Mouse (Mus musculus): ENCODE data around the gene Stc2. TPM values are rescaled to one million over a fixed set of nuclear protein-coding genes. Genes with fewer than 3 reads are reported as not detected.

Gene Stc2
- polyA plus RNA-seq, 1 experiment from 2014 or later: 0.73 TPM

GRCm38 (mm10) chr11:31365280-31365679 lies 4.6 kb downstream of the Stc2 start:
- H3K4me2 ChIP-seq (ENCODE audit: low read depth, low read length): no peak overlapping the region
- WGBS: 77% methylated on average over 8 of the region's 8 CpGs
- H3K27ac ChIP-seq (replicated peaks; ENCODE audit: low read depth, low read length): no peak overlapping the region
- ATAC-seq (replicated peaks; ENCODE audit: insufficient number of reproducible peaks, low FRiP score, low TSS enrichment, low read depth) (no peak), DNase-seq (ENCODE audit: low spot score) (no peak)
- H3K9me3 ChIP-seq (replicated peaks; ENCODE audit: control insufficient read depth, low read length): no peaks in the 10 kb centered on the region
- no peaks in the 10 kb centered on the region for H3K4me1 ChIP-seq (ENCODE audit: control insufficient read depth, insufficient read depth, low read length)
- H3K9ac ChIP-seq (replicated peaks; ENCODE audit: low read length): no peak overlapping the region
- no peaks in the 10 kb centered on the region for H3K36me3 ChIP-seq (replicated peaks; ENCODE audit: control insufficient read depth, insufficient read depth, low read depth, low read length)
- H3K27me3 ChIP-seq (ENCODE audit: control insufficient read depth, insufficient read depth, low read length): peaks cover 8% of the 10 kb centered on the region; the same call in 1 of the 2 replicates
- no peak overlapping the region for H3K4me3 ChIP-seq (ENCODE audit: low read depth, low read length)

GRCm38 (mm10) chr11:31362856-31363255 lies 7.0 kb downstream of the Stc2 start:
- DNase-seq (ENCODE audit: low spot score) (no peak), ATAC-seq (replicated peaks; ENCODE audit: insufficient number of reproducible peaks, low FRiP score, low TSS enrichment, low read depth) (no peak)
- no peaks in the 10 kb centered on the region for H3K27me3 ChIP-seq (ENCODE audit: control insufficient read depth, insufficient read depth, low read length)
- no peaks in the 10 kb centered on the region for H3K4me1 ChIP-seq (ENCODE audit: control insufficient read depth, insufficient read depth, low read length)
- H3K9ac ChIP-seq (replicated peaks; ENCODE audit: low read length): no peak overlapping the region
- H3K4me2 ChIP-seq (ENCODE audit: low read depth, low read length): no peak overlapping the region
- H3K4me3 ChIP-seq (ENCODE audit: low read depth, low read length): no peak overlapping the region
- H3K27ac ChIP-seq (replicated peaks; ENCODE audit: low read depth, low read length): no peak overlapping the region
- 89% methylated on average over 1 of the region's 1 CpGs for whole genome bisulfite sequencing
- H3K36me3 ChIP-seq (replicated peaks; ENCODE audit: control insufficient read depth, insufficient read depth, low read depth, low read length): no peaks in the 10 kb centered on the region
- no peaks in the 10 kb centered on the region for H3K9me3 ChIP-seq (replicated peaks; ENCODE audit: control insufficient read depth, low read length)

GRCm38 (mm10) chr11:31362330-31362729 lies 7.5 kb downstream of the Stc2 start:
- WGBS: 79% methylated on average over 3 of the region's 3 CpGs
- H3K27me3 ChIP-seq (ENCODE audit: control insufficient read depth, insufficient read depth, low read length): no peaks in the 10 kb centered on the region
- DNase-seq (ENCODE audit: low spot score): no peak
- H3K4me1 ChIP-seq (ENCODE audit: control insufficient read depth, insufficient read depth, low read length): no peaks in the 10 kb centered on the region
- H3K27ac ChIP-seq (replicated peaks; ENCODE audit: low read depth, low read length): no peak overlapping the region
- H3K9ac ChIP-seq (replicated peaks; ENCODE audit: low read length): no peak overlapping the region
- no peaks in the 10 kb centered on the region for H3K9me3 ChIP-seq (replicated peaks; ENCODE audit: control insufficient read depth, low read length)
- H3K4me3 ChIP-seq (ENCODE audit: low read depth, low read length): no peak overlapping the region
- no peak for ATAC-seq (replicated peaks; ENCODE audit: insufficient number of reproducible peaks, low FRiP score, low TSS enrichment, low read depth)
- no peaks in the 10 kb centered on the region for H3K36me3 ChIP-seq (replicated peaks; ENCODE audit: control insufficient read depth, insufficient read depth, low read depth, low read length)
- no peak overlapping the region for H3K4me2 ChIP-seq (ENCODE audit: low read depth, low read length)

- Histone ChIP-seq H3K36me3 (replicated peaks; ENCODE audit: control insufficient read depth, insufficient read depth, low read depth, low read length) (no peaks in the 10 kb centered on the region), H3K4me3 (ENCODE audit: low read depth, low read length) (no peak overlapping the region), H3K4me1 (ENCODE audit: control insufficient read depth, insufficient read depth, low read length) (no peaks in the 10 kb centered on the region), H3K9ac (replicated peaks; ENCODE audit: low read length) (no peak overlapping the region), H3K27ac (replicated peaks; ENCODE audit: low read depth, low read length) (no peak overlapping the region), H3K9me3 (replicated peaks; ENCODE audit: control insufficient read depth, low read length) (no peaks in the 10 kb centered on the region), H3K27me3 (ENCODE audit: control insufficient read depth, insufficient read depth, low read length) (no peaks in the 10 kb centered on the region), H3K4me2 (ENCODE audit: low read depth, low read length) (no peak overlapping the region)
- WGBS: 91% methylated on average over 4 of the region's 4 CpGs
- DNase-seq (ENCODE audit: low spot score) (no peak), ATAC-seq (replicated peaks; ENCODE audit: insufficient number of reproducible peaks, low FRiP score, low TSS enrichment, low read depth) (no peak)
These were observed 8.8 kb downstream of the Stc2 start for GRCm38 (mm10) chr11:31361047-31361446.

GRCm38 (mm10) chr11:31359283-31359902 lies 10.5 kb downstream of the Stc2 start:
- 76% methylated on average over 6 of the region's 6 CpGs for WGBS
- H3K9ac ChIP-seq (replicated peaks; ENCODE audit: low read length): no peak overlapping the region
- H3K9me3 ChIP-seq (replicated peaks; ENCODE audit: control insufficient read depth, low read length): no peaks in the 10 kb centered on the region
- no peak for DNase-seq (ENCODE audit: low spot score)
- H3K27ac ChIP-seq (replicated peaks; ENCODE audit: low read depth, low read length): no peak overlapping the region
- no peak overlapping the region for H3K4me2 ChIP-seq (ENCODE audit: low read depth, low read length)
- no peak overlapping the region for H3K4me3 ChIP-seq (ENCODE audit: low read depth, low read length)
- no peaks in the 10 kb centered on the region for H3K36me3 ChIP-seq (replicated peaks; ENCODE audit: control insufficient read depth, insufficient read depth, low read depth, low read length)
- no peaks in the 10 kb centered on the region for H3K4me1 ChIP-seq (ENCODE audit: control insufficient read depth, insufficient read depth, low read length)
- no peaks in the 10 kb centered on the region for H3K27me3 ChIP-seq (ENCODE audit: control insufficient read depth, insufficient read depth, low read length)
- ATAC-seq (replicated peaks; ENCODE audit: insufficient number of reproducible peaks, low FRiP score, low TSS enrichment, low read depth): no peak

- H3K27me3 ChIP-seq (ENCODE audit: control insufficient read depth, insufficient read depth, low read length): no peaks in the 10 kb centered on the region
- no peak overlapping the region for H3K4me2 ChIP-seq (ENCODE audit: low read depth, low read length)
- 93% methylated on average over 5 of the region's 5 CpGs for WGBS
- ATAC-seq (replicated peaks; ENCODE audit: insufficient number of reproducible peaks, low FRiP score, low TSS enrichment, low read depth): no peak
- DNase-seq (ENCODE audit: low spot score): no peak
- H3K36me3 ChIP-seq (replicated peaks; ENCODE audit: control insufficient read depth, insufficient read depth, low read depth, low read length): no peaks in the 10 kb centered on the region
- no peaks in the 10 kb centered on the region for H3K9me3 ChIP-seq (replicated peaks; ENCODE audit: control insufficient read depth, low read length)
- H3K4me1 ChIP-seq (ENCODE audit: control insufficient read depth, insufficient read depth, low read length): no peaks in the 10 kb centered on the region
- no peak overlapping the region for H3K9ac ChIP-seq (replicated peaks; ENCODE audit: low read length)
- no peak overlapping the region for H3K27ac ChIP-seq (replicated peaks; ENCODE audit: low read depth, low read length)
- no peak overlapping the region for H3K4me3 ChIP-seq (ENCODE audit: low read depth, low read length)
These were observed 11.4 kb downstream of the Stc2 start for GRCm38 (mm10) chr11:31358453-31358852.

- no peak overlapping the region for H3K4me2 ChIP-seq (ENCODE audit: low read depth, low read length)
- ATAC-seq (replicated peaks; ENCODE audit: insufficient number of reproducible peaks, low FRiP score, low TSS enrichment, low read depth) (no peak), DNase-seq (ENCODE audit: low spot score) (no peak)
- no peak overlapping the region for H3K4me3 ChIP-seq (ENCODE audit: low read depth, low read length)
- no peak overlapping the region for H3K27ac ChIP-seq (replicated peaks; ENCODE audit: low read depth, low read length)
- no peaks in the 10 kb centered on the region for H3K4me1 ChIP-seq (ENCODE audit: control insufficient read depth, insufficient read depth, low read length)
- H3K9ac ChIP-seq (replicated peaks; ENCODE audit: low read length): no peak overlapping the region
- H3K36me3 ChIP-seq (replicated peaks; ENCODE audit: control insufficient read depth, insufficient read depth, low read depth, low read length): no peaks in the 10 kb centered on the region
- H3K9me3 ChIP-seq (replicated peaks; ENCODE audit: control insufficient read depth, low read length): no peaks in the 10 kb centered on the region
- H3K27me3 ChIP-seq (ENCODE audit: control insufficient read depth, insufficient read depth, low read length): no peaks in the 10 kb centered on the region
These were observed 13.0 kb downstream of the Stc2 start for GRCm38 (mm10) chr11:31356866-31357265.

GRCm38 (mm10) chr11:31355737-31356136 lies 14.1 kb downstream of the Stc2 start:
- no peaks in the 10 kb centered on the region for H3K27me3 ChIP-seq (ENCODE audit: control insufficient read depth, insufficient read depth, low read length)
- WGBS: 100% methylated on average over 1 of the region's 1 CpGs
- DNase-seq (ENCODE audit: low spot score) (no peak), ATAC-seq (replicated peaks; ENCODE audit: insufficient number of reproducible peaks, low FRiP score, low TSS enrichment, low read depth) (no peak)
- no peak overlapping the region for H3K4me3 ChIP-seq (ENCODE audit: low read depth, low read length)
- H3K4me2 ChIP-seq (ENCODE audit: low read depth, low read length): no peak overlapping the region
- H3K27ac ChIP-seq (replicated peaks; ENCODE audit: low read depth, low read length): no peak overlapping the region
- no peak overlapping the region for H3K9ac ChIP-seq (replicated peaks; ENCODE audit: low read length)
- H3K9me3 ChIP-seq (replicated peaks; ENCODE audit: control insufficient read depth, low read length): no peaks in the 10 kb centered on the region
- no peaks in the 10 kb centered on the region for H3K36me3 ChIP-seq (replicated peaks; ENCODE audit: control insufficient read depth, insufficient read depth, low read depth, low read length)
- no peaks in the 10 kb centered on the region for H3K4me1 ChIP-seq (ENCODE audit: control insufficient read depth, insufficient read depth, low read length)

All from embryonic facial prominence, embryonic 11.5 days (tissue).